Mouse (Mus musculus) small intestine, adult 2 months (tissue): ENCODE measurements around the gene Lhfp. TPM values are rescaled to one million over a fixed set of nuclear protein-coding genes. Genes with fewer than 3 reads are reported as not detected.

Experiments used
- H3K27ac ChIP-seq: fragments of 200-500 bp; 2 replicates; pipeline ENCODE4 v1.5.1; 2012; ENCODE audit warnings: low read depth, low read length, control low read depth, inconsistent platforms; ENCODE audit not compliant: insufficient read depth
- H3K27me3 ChIP-seq: fragments of 200-500 bp; 2 replicates; pipeline ENCODE4 v1.6.1; 2012; ENCODE audit warnings: mild to moderate bottlenecking, moderate library complexity, low read length, inconsistent platforms; ENCODE audit not compliant: control insufficient read depth, insufficient read depth
- H3K36me3 ChIP-seq: fragments of 200-500 bp; 2 replicates; pipeline ENCODE4 v1.6.1; 2012; ENCODE audit warnings: mild to moderate bottlenecking, low read length, control low read depth, inconsistent platforms; ENCODE audit not compliant: control insufficient read depth, insufficient read depth
- H3K4me1 ChIP-seq: fragments of 200-500 bp; 2 replicates; pipeline ENCODE4 v1.6.1; 2012; ENCODE audit warnings: low read length, inconsistent platforms, mixed read lengths; ENCODE audit not compliant: control insufficient read depth, insufficient read depth, insufficient read length
- H3K4me3 ChIP-seq: fragments of 200-500 bp; 2 replicates; pipeline ENCODE4 v1.5.1; 2012; ENCODE audit warnings: low read depth, mild to moderate bottlenecking, control low read depth, inconsistent platforms, low read length, moderate library complexity
- CTCF ChIP-seq: fragments of 200-500 bp; IDR thresholded peaks from 2 replicates; pipeline ENCODE4 v1.5.1; 2012; ENCODE audit warnings: low read depth, mild to moderate bottlenecking, control low read depth, inconsistent platforms, low read length, moderate library complexity, mixed read lengths; ENCODE audit not compliant: insufficient replicate concordance, insufficient read length; ENCODE audit errors: extremely low read depth
- POLR2A ChIP-seq: fragments of 200-500 bp; IDR thresholded peaks from 2 replicates; pipeline ENCODE4 v1.6.1; 2012; ENCODE audit warnings: low read depth, mild to moderate bottlenecking, control low read depth, inconsistent platforms, low read length, moderate library complexity
- WGBS: fragments of 180-500 bp; shearing (Covaris S2); methylation state at CpG from one replicate; pipeline ENCODE4 v1.1.7; 2018; 5-methylcytosine and 5-hydroxymethylcytosine counted together
- polyA plus RNA-seq: library from polyadenylated mRNA; depleted of rRNA; stranded (reverse); fragments of >200 nt; gene quantifications from 2 replicates; pipeline ENCODE4 v1.2.3, GENCODE M21; 2012

The Lhfp gene
- polyA plus RNA-seq, 1 experiment, result 22.7 TPM

DNA sequence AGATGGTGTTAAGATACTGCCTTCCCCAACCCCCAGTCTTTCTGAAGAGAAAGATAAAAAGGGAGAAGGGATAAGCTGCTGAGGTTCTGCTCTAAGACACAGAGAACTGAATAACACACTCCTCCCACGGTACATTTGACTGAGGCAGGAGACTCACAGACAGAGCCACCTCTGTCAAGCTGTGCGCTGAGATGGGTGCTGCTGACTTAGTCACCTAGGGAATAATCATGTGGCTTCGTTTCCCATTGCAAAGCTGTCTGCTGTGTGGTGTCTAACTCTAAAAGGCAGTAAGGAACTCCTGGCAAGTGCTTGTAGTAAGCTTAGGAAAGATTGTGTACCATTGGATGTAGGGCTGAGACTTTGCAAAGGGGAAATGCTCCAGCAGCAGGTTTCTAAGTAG lies 120.6 kb downstream of the Lhfp start:
- WGBS, result 72% methylated on average over 3 of the region's 3 CpGs

GRCm38 (mm10) chr3:53165281-53165680 lies 124.0 kb downstream of the Lhfp start:
- no peak overlapping the region for H3K27ac ChIP-seq
- no peaks in the 10 kb centered on the region for H3K27me3 ChIP-seq
- 84% methylated on average over 10 of the region's 10 CpGs for WGBS

More for the DNA sequence above, 120.6 kb downstream of the Lhfp start:
- Histone ChIP-seq H3K4me1 (peaks cover 6% of the 10 kb centered on the region; the same call in 1 of the 2 replicates), H3K27me3 (no peaks in the 10 kb centered on the region), H3K36me3 (no peaks in the 10 kb centered on the region), H3K27ac (no peak overlapping the region), H3K4me3 (no peak overlapping the region)
- no peak for TF ChIP-seq CTCF
- no peak for TF ChIP-seq POLR2A

GRCm38 (mm10) chr3:53166001-53166400 lies 124.7 kb downstream of the Lhfp start:
- no peaks in the 10 kb centered on the region for H3K36me3 ChIP-seq
- no peaks in the 10 kb centered on the region for H3K27me3 ChIP-seq
- 64% methylated on average over 8 of the region's 8 CpGs for WGBS
- no peak for TF ChIP-seq POLR2A
- no peak for TF ChIP-seq CTCF
- no peak overlapping the region for H3K4me3 ChIP-seq
- H3K4me1 ChIP-seq, result no peaks in the 10 kb centered on the region
- no peak overlapping the region for H3K27ac ChIP-seq

More at GRCm38 (mm10) chr3:53165281-53165680, 124.0 kb downstream of the Lhfp start:
- TF ChIP-seq CTCF, result no peak
- TF ChIP-seq POLR2A, result no peak
- Histone ChIP-seq H3K4me3 (no peak overlapping the region), H3K4me1 (peaks cover 4% of the 10 kb centered on the region; the same call in 1 of the 2 replicates), H3K36me3 (no peaks in the 10 kb centered on the region)

DNA sequence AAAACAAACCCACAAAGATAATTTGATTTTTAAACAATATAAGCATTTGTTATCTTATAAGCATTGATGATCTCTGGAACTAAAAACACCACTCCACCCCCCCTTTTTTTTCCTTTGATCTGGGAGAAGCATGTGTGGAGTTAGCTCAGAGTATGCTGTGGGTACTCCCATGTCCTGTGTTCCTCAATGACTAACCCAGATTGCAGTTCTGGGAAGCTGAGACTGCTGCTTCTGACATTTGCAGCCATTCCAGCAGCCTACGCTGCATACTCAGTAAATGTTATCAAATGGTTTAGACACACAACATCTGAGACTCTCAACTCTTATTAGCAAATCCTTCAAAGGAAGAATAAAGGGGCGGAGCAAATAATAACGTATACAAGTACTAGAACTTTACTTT lies 128.2 kb downstream of the Lhfp start:
- Histone ChIP-seq H3K4me3 (no peak overlapping the region), H3K27me3 (no peaks in the 10 kb centered on the region), H3K27ac (no peak overlapping the region), H3K4me1 (no peaks in the 10 kb centered on the region), H3K36me3 (no peaks in the 10 kb centered on the region)
- WGBS, result 86% methylated on average over 3 of the region's 3 CpGs
- no peak for TF ChIP-seq CTCF
- no peak for TF ChIP-seq POLR2A

GRCm38 (mm10) chr3:53173310-53174063 lies 132.2 kb downstream of the Lhfp start:
- 90% methylated on average over 10 of the region's 10 CpGs for WGBS
- Histone ChIP-seq H3K36me3 (no peaks in the 10 kb centered on the region), H3K4me1 (no peaks in the 10 kb centered on the region), H3K27me3 (no peaks in the 10 kb centered on the region), H3K4me3 (no peak overlapping the region), H3K27ac (no peak overlapping the region)
- TF ChIP-seq POLR2A (no peak), CTCF (no peak)

DNA sequence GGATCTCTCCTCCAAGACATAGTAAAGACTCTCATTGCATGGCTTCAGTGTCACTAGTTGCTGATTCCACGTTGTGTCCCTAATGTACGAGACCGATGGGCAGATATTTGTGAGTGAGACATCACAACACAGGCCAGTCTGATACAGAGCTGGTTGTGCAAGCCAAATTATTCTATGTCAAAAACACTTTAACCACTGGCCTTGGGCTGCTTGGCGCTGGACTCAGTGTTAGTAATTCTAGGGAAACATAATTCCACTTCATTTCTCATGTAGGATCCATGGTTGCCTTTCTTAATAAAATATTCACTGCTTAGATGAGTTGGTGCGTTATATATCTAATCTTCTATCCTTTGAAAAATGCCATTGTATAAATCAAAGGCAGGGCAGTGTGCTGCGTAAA lies 138.6 kb downstream of the Lhfp start:
- no peak overlapping the region for H3K4me3 ChIP-seq
- 88% methylated on average over 6 of the region's 6 CpGs for whole genome bisulfite sequencing
- no peak for TF ChIP-seq POLR2A
- TF ChIP-seq CTCF, result no peak
- no peaks in the 10 kb centered on the region for H3K4me1 ChIP-seq
- H3K27me3 ChIP-seq, result no peaks in the 10 kb centered on the region
- H3K27ac ChIP-seq, result no peak overlapping the region
- H3K36me3 ChIP-seq, result no peaks in the 10 kb centered on the region

- 82% methylated on average over 2 of the region's 2 CpGs for WGBS
- H3K27ac ChIP-seq, result no peak overlapping the region
- no peaks in the 10 kb centered on the region for H3K36me3 ChIP-seq
- no peaks in the 10 kb centered on the region for H3K27me3 ChIP-seq
- H3K4me1 ChIP-seq, result no peaks in the 10 kb centered on the region
- TF ChIP-seq POLR2A, result no peak
- no peak for TF ChIP-seq CTCF
- H3K4me3 ChIP-seq, result no peak overlapping the region
Measured at GRCm38 (mm10) chr3:53185439-53185838, 144.1 kb downstream of the Lhfp start.
